Mouse (Mus musculus) mammary gland, adult 2 months (tissue): ENCODE measurements around the gene Ndufv2. TPM values are rescaled to one million over a fixed set of nuclear protein-coding genes. Genes with fewer than 3 reads are reported as not detected.

Experiments
- polyA plus RNA-seq: library from polyadenylated mRNA; depleted of rRNA; stranded (reverse); fragments of >200 nt; gene quantifications from 2 replicates; pipeline ENCODE4 v1.2.3, GENCODE M21; 2012; ENCODE audit warnings: low replicate concordance; rRNA removed

Gene Ndufv2
- 29.5 and 83.3 TPM in 2 replicates for polyA plus RNA-seq

DNA sequence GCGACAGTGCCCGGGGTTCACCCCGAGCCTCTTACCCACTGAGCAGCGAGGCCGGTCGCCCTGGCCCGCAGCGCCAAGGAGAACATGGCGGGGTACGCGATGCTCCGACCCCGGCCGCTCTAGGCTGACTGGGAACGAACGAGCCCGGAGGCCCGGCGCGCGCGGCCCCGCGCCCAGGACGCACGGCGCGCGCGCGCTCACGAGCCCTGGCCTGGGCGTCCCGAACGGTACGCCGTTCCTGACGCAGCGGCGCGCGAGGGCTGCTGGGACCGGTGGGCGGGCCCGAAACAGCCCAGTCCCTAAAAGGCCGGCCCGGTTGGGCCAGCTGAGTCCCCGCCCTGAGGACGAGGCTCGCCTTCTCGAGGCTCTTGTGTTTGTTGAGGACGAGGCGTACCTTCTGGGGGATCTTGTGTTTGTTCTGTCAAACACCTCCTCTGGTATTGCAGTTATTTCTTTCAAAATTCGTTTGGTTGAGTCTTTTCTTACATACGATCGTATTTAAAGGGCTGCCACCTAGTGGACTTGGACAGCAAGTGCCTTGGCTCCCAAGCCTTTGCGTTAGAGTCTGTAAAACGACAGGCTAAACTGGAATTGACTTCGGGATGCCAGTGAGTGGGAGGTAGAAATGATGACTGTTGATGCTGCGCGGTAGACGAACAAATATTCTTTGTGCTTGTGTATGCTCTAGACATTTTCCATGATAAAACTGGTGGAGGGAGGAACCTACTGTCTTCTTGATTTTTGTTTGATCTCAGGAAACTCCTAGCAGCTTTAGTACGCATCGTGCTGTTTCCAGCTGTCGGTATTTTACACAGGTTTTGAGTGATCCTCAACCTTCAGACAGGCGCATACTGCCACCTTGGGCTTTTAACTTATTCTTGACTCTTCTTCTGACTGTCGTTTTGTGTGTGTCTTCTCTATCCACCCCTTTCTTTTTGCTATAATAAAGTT, at the start of gene Ndufv2:
Ndufv2 (minus strand) TSS at position 180 of the 951 bp plus-strand sequence.

DNA sequence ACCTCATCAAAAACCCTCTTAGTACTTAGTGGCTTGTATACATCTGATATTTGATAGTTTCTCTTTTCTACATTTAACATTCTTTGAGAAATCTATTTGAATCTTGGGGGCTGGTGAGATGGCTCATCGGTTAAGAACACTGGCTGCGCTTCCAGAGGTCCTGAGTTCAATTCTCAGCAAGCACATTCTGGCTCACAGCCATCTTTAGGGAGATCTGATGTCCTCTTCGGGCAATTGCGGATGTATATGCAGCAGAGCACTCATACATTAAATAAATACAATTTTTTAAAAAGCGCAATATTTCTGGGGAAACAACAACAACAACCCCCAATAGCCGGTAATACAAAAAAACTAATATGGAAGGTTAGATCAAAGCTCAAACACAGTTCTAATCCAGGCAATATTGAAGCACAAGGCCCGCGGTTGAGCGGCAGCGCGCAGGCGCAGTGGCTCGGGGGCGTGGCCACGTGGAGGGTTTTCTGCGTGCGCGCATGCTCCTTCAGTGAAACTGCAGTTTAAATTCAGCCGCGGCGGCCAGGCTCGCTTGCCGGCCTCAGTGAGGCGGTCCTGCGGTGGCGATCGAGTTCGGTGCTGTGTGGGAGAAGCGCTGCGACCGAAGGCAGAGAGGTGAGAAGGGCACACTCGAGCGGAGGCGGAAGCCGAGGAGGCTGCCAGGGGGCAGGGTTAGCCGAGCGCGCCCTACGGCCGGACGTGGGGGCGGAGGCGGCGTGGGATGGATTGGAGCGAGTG, 21.9 kb upstream of the Ndufv2 start, which contains the start of gene Ddx11:
Ddx11 (plus strand) TSS at position 455 of the 750 bp plus-strand sequence.

DNA sequence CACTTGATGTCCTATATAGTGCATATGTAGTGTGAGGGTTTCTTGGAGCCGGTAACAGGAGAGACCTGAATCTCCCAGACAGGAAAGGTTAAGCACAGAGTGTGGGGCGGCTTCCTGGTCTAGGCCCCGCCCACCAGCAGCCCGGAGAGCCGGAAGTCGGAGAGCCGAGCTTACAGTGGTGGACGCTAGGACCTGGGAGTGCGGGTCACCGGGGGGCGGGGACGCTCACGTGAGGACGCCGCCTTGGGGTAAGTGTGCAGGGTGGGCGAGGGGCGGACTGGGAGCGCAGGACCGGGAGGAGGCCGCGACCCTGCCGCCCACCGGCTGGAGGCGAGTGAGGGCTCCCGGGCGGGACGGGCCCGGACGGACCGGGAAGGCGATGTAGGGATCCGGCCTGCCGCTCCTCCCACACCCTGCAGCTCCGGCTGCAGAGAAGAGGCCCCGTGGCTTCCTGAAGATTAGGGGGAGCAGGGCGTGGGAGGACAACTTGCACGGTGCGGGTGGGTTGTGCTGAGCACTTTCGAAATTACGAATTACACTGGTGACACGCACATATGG, 10.1 kb upstream of the Ndufv2 start, which contains the start of gene Washc1:
Washc1 (plus strand) TSS at position 144 of the 558 bp plus-strand sequence.

DNA sequence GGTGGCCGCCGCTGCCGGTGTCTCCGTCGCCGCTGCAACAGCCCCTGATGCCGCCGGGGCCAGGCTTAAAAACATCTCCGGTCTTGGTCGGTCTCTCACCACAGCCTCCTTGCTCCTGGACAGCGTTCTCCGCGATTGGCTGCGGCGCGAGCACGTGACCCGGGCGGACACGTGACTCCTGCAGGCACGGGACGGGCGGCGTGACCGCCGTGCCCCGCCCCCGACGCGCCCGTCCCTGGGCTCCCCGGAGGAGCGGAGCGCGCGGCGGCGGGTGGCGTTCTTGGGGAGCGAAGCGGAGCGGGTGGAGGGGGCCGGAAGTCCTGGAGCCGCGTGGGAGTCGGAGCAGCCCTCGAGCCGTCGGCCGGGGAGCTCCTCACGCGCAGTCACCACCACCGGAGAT, 24.4 kb downstream of the Ndufv2 start, which contains the start of gene Ankrd12:
Ankrd12 (minus strand) TSS at position 156 of the 400 bp plus-strand sequence.

Other genes starting within 250 kb of the Ndufv2 start
- gene Ralbp1, start 215.8 kb downstream of the Ndufv2 start, polyA plus RNA-seq, result 33.8 and 38.6 TPM in 2 replicates
- 46.9 and 48.5 TPM in 2 replicates for gene Twsg1, start 150.3 kb downstream of the Ndufv2 start, polyA plus RNA-seq
- gene Ankrd12, start 24.5 kb downstream of the Ndufv2 start, polyA plus RNA-seq, result 3.3 and 6.1 TPM in 2 replicates
- gene Washc1, start 10.0 kb upstream of the Ndufv2 start, polyA plus RNA-seq, result 43.1 and 54.1 TPM in 2 replicates
- 5.6 and 7.0 TPM in 2 replicates for gene Ddx11, start 22.0 kb upstream of the Ndufv2 start, polyA plus RNA-seq